Mouse (Mus musculus) adrenal gland, postnatal 4 days (tissue): ENCODE data around the gene Fkbp15. TPM values are rescaled to one million over a fixed set of nuclear protein-coding genes. Genes with fewer than 3 reads are reported as not detected.

Experiments
- DNase-seq, 2 experiments: peaks; one replicate each; pipeline ENCODE4 v3.0.0; 2021 to 2022; ENCODE audit warnings: low spot score in 2 of 2, mixed read lengths in 2 of 2
- total RNA-seq, 2 experiments: library from RNA; stranded (reverse); gene quantifications; 2 replicates each; pipeline ENCODE4 v1.2.3; 2021

Fkbp15 gene
- total RNA-seq, 2 experiments from 2014 or later: 45.1 to 50.9 TPM

DNA sequence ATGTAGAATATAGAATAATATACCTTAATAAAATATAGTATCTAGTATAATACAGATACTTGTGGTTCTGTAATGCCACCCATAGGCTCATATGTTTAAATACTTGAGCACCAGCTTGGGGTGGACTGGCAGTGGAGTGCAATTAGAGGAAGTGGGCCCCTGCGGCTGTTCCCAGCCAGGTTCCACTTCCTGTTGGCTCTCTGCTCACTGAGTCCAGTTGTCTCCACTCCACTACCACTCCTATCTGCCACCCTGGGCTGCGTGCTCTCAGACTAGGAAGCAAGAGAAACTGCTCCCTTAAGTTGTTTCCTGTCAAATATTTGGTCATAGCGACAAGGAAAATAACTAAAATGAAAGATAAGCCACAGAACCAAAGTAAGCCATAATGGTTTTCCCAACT, 37.7 kb downstream of the Fkbp15 start:
- no peak for DNase-seq

DNA sequence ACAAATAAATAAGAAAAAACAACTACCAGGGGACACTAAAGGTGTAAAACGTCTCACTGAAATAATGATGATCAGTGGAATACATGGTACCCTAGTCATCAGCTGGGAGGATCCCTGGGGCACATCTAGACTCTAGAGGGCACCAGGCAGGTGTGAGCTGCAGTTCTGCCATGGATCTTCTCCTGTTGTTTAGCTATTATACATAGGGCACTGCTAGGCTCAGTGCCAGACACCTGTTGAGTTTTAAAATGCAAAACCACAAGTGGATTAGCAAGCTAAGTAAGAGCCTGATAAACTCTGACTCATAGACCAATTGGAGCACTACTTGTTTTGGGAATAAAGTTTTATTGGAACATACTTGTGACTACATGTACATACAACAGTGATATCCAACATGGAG, 42.1 kb downstream of the Fkbp15 start:
- no peak for DNase-seq

DNA sequence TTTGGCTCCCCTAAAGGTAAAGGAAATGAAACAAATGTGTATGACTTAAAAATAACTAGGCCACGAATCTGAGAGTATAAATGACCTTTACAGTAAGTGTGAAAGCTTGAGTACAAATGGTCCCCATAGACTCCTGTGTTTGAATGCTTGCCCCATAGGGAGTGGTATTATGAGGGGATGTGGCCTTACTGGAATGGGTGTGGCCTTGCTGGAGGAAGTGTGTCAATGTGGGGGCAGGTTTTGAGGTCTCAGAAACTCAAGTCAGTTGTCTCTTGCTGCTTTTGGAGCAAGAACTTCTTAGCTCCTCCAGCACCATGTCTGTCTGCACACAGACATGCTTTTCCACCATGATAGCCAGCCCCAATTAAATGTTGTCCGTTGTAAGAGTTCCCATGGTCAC, 43.9 kb downstream of the Fkbp15 start:
- no peak for DNase-seq

DNA sequence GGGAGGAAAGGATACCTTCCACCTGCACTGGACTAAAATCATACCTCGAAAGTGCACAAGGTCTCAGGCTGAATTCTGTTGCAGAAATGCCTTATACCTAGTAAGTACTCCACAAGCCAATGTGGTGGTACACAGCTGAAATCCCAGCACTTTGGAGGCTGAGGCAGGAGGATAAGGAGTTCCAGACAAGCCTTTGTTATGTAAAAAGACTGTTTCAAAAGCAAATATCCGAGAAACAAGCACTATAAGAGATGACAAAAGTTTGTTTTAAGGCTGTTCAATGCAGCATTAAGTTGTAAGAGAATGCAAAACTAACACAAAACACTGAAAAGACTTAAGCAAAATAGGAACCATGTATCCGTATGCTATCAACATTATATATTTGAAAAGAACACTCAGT, 45.8 kb downstream of the Fkbp15 start:
- no peak for DNase-seq

DNA sequence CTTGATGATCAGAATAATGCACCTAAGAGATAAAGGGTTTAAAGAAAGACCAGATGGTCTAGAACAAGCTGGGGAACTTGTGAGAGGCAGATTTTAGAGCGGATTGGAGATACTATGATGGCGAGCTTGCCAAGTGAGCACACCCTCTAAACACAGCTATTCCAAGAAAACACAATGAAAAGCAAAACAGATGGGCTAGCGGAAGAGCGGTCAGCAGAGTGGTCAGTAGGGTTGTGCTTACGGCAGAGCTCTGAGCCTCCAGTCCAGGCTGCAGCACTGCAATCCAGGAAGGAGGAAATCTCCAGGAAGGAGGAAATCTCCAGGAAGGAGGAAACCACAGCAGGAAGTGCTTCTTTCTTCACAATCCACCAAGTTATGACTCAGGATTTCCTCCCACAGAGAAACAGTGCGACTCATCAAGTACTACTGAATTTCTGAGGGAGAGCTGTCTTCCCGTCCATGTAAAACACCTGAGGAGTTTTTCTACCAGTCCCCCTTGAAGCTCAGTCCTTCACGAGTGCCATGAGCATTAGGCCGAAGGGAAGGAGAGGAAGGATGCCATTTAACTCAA, 46.6 kb downstream of the Fkbp15 start:
- DNase-seq: no peak

DNA sequence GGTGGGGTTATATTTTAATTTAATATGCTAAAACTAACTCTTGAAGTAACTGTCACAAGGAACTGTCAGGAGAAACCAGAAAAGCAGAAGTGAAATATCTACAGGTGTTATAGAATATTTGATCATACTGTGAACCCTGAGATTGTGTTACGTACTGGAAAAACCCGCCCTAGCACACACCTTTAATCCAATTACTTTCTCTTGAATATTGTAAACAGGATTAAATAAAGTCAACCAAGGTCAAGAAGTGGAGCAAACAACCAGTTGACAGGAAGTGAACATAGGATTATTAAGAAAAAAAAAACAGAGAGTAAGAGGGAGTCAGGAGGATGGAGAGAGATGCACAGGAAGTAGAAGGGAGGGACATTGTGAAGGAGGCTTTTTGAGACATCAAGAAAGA, 47.5 kb downstream of the Fkbp15 start:
- no peak for DNase-seq

DNA sequence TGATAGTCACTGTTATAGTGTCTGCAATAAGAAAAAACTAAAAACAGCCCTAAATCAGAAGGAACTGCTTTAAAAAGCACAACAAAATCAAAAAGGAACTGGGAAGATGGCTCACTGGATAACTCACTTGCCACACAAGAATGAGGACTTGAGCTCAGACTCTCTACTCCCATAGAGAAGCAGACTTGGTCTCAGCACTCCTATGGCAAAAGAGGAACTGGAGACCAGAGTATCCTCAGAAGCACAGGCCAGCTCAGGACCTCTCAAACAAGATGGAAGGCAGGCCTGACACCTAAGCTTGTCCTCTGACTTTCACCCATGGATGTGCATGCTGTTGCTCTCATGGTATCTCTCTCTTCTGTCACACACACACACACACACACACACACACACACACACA, 51.9 kb downstream of the Fkbp15 start:
- DNase-seq: no peak

DNA sequence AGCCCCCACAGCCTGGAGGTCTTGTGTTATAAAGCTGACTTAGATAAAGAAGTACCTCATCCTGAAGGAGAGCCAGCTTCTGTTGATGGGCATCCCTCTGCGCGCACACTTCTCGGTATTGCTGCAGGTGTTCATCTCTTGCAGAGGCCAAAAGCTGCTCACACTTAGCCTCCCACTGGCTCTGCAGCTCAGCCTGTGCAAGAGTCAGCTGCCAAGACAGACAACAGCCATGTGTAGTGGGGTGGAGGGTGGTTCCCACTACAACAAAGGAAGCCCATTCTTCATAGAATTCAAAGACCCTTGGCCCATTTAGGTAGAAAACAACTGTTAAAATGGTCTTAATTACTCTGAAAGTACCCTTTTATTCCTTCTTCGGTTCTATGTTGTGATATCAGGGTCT, 53.5 kb downstream of the Fkbp15 start:
- DNase-seq: no peak

DNA sequence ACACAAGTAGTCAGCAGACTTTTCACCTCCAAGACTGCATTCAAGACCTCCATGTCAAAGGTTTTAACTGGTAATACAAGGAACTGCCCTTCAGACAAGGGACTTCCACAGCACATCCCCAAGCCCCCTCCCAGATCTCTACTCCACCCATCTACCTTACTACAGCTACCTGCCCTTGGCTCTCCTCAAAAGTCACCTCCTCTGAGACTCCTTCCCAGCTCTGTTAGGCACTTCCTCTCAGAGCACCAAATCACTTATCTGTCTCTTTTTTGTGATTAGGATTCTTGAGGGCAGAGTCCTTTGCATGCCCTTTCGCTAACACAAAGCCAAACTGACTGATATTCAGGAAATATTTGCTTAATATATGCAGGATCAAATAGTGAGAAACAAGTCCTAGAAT, 54.0 kb downstream of the Fkbp15 start:
- DNase-seq: no peak

DNA sequence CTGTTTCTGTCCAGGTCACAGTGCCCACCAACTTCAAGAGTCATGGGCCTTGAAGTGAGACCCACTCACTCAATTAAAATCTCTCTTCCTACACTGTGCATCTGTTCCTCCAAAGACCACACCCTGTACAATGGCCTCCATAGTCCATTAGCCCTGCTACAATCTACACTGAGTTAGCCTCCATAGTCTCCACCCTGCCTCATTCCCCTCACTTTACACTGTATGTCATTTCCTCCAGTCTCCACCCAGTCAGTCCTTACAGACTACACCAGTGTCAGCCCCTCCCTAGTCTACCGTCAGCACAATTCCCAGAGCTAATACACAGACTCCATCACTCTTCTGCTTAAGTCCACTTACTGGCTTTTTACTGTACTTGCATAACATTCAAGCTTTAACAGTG, 57.1 kb downstream of the Fkbp15 start:
- DNase-seq: no peak

DNA sequence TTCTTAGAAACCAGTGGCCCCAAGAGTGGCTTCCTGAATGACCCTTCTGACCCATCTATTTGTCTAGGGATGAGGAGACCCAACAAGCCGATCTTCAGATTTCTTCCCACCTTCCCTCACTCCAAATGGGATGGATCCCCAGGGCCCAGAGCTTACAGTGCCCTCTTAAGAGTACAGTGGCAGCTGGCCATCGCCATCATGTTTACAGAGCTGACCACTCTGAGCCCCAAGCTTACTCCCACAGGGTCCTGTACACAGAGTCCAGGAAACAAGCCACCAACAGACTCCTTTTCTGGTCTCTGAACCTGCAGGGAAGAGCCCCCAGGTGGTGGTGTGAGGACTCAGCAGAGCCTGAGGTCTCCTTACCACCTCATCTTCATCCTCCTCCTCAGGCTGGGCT, 57.6 kb downstream of the Fkbp15 start:
- DNase-seq: no peak

DNA sequence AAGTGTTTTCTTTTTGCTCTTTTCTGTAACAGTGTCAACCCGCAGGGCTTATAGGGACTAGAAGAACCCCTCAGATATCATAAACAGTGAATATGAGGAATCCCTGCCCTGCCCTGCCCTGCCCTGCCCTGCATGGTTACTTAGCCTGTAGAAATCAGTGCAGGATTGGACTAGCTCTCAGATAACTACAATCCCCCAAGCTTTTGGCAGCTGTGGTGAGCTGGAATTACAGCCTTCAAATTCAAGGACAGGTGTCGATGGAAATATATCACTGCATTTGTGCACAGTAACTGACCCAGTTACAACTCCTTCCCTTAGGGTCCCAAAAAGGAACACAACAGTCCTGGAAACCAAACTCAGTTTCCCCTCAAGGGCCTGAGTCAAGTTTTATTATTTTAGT, 60.3 kb downstream of the Fkbp15 start:
- DNase-seq: no peak

DNA sequence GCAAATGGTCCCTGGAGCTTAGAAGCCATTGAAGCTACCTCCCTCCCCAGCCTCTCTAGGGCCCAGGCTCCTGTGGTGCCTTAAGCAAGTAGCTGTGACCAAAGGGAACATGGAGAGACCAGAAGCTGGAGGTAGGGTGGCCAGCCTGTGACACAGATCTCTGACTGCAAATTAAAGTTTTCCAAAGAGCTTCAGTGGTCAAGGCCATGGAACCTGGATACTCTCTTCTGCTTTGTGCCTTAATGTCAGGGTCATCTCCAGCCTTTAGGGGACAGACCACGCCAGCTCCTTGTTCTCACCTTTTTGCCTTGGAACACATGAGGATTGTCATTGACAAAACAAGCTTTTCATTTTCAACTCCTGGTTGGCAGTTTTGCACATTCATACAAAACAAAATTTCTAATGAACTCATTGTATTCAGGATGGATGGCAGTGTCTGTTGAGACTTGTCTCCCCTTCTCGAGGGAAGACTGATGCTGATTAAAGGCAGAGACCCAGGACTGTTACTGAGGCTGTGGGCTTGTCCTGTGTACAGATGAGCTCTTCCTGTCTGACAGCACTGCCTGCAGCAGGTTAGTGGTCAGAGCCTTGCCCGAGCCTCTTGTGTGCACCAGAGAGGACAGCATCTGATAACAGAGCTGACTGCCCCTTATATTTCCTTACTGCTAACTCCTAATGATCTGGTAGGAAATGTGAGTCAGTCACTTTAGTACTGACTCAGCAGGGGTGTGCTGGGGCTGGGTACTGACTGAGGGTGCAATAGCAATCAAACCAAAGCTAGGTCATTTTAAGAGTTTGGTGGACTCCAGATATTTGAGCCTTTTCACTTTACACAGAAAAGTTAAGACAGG, 62.8 kb downstream of the Fkbp15 start:
- no peak for DNase-seq

DNA sequence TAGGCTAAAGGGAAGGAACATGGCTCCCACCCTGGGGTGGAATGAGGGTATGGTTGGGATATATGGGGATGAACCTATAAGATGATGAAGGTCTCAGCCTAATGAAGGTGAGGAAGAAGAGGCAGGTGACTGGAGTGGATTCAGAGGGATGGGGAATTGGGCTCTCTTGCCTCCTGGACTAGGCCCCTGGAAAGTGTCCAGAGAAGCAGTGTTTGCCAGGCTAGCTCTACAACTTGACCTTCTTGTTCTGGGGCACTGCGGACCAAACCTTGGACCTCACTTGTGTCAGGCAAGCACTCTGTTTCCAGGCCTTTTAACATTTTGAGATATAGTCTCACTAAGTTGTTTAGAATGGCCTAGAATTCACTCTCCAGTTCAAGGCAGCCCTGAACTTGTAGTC, 65.6 kb downstream of the Fkbp15 start:
- no peak for DNase-seq

DNA sequence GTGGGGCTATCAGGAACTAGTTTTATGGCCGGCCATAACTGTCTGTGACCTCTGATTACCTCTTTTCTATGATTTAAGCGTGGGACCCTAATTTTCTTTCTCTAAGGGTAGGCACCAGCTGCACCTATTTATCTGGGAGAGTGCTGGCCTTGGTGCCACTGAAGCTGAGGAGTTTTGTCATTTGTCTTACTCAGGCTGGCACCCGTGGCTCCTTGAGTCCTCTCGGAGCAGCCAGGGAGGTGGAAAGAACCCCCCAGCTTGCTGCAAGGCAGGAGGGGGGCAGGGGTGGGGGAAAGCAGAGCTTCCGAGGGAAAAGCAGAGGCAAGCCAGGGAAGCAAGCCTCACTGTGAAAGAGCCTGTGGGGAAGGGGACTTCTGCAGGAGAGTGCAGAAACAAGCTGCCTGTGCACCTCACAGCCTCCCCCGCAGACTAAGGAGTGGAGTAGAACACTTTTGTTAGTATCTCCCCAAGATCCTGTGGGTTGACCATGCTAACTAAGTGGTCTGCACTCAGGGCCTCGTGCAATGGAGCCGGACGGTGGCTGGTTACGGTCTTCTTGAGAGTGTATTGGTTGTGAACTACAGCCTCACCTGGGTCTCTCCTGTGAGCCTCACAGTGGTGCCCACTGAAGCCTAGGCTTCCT, 67.0 kb downstream of the Fkbp15 start:
- DNase-seq: no peak

DNA sequence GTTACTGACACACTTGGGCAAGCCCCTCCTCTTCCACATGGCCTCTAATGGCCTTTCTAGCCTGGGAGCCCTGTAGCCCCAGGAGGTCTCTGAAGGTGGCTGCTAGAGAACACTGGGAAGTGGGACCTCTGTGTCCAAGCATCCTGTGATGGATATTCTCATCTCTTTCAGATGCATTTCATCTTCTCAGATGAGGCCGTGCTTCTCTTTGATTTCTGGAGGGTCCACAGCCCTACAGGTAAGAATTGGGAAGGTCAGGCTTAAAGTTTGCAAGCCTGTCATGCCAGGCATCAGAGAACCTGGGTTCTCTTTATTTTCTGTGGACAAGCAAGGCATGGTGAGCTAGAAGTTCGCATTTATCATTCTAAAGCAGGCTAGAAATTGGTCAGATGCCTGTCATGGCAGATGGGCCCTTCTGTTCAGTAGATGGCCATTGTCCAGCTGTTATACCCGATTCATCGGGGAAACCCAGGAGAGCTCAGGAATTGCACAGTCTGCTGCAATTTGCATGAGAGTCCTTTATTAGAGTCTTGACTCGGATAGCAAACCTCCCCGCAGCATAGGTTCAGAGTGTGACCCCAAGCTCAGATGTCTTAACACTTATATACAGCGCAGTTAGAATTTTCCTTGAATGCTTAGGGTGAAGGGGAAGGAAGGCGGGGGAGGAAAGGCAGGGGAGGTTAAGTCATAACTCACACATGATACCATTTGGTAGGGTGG, 67.7 kb downstream of the Fkbp15 start:
- no peak for DNase-seq

DNA sequence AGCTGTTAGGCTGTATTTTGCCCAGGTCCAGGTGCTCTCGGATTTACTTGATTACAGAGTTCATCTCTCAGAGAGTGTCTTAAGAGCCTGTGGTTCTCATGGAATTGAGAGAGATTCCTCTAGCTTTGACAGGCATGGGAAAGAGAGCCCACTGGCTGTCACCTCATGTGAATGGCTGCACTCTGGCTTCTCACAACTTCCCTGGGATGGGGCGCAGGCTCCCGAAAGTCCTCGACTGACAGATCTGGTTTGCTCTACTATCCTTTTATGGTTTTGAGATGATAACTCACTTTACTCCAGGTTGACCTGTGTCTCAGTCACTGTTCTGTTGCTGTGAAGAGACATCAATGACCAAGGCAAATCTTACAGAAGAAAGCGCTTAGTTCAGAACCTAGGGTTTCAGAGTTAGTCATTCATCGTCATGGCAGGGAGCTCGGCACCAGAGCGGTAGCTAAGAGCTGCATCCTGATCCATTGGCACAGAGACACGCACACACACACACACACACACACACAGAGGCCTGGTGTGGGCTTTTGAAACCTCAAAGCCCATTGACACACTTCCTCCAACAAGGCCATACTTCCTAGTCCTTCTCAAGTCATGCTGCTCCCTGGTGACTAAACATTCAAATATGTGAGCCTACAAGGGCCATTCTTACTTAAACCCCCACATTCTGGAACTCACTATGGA, 69.4 kb downstream of the Fkbp15 start:
- no peak for DNase-seq

DNA sequence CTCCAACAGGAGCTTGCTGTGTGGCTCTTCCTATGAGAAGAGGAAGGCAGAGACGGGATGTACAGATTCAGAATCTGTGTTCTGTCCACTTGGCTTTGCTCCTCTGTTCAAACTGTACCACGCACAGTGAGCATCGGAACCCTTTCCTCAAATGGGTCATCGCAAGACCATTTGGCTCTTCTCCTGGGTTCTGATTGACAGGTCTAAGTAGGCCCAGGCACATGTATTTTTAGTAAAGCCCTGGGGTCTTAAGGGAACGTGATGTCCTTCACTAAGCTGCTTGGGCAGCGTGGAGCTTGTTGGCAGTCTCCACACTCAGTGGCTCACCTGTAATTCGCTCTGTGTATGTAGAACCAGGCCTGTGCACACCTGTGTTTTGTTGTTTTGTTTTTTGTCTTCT, 71.1 kb downstream of the Fkbp15 start:
- no peak for DNase-seq

DNA sequence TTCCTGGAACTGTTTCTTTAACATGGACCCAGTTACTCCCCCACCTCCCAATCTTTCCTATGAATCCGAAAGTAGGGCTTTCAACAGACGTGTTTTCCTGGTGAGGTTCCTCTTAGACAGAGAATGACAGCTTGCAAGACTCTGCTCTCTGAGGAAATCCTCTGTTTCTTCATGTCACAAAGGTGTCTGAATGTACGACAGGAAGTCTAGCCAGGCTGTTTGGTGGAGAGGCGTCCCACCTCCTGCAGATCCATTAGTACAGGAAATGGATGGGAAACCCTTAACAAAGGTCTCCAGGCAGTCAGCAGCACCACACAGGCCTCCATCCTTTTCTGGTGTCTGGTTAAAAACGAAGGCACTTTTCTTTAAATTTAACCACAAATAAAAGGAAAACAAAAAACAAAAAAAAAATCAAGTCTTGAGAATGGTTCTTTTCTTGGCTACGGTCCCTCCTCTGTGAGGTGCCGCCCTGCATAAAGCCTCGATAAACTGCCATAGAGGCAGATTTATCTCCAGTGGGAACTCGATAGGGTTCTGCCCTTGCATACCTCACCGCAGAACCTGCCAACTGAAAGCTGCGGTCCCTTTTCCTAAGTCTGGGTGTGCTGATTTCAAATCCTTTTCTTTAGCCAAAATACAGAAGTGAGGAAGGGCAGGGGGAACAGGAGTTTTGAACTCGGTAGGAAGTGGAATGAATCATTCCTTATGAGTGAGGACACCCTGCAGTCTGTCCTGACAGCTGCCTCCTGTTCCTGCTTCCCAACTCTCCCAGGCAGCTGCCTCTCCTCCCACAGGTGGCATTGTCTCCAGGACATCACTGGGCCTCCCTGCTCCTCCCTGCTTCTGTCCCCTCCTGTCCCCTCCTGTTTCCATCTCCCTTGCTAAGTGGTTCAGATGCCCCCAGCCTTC, 73.1 kb downstream of the Fkbp15 start:
- DNase-seq: no peak

DNA sequence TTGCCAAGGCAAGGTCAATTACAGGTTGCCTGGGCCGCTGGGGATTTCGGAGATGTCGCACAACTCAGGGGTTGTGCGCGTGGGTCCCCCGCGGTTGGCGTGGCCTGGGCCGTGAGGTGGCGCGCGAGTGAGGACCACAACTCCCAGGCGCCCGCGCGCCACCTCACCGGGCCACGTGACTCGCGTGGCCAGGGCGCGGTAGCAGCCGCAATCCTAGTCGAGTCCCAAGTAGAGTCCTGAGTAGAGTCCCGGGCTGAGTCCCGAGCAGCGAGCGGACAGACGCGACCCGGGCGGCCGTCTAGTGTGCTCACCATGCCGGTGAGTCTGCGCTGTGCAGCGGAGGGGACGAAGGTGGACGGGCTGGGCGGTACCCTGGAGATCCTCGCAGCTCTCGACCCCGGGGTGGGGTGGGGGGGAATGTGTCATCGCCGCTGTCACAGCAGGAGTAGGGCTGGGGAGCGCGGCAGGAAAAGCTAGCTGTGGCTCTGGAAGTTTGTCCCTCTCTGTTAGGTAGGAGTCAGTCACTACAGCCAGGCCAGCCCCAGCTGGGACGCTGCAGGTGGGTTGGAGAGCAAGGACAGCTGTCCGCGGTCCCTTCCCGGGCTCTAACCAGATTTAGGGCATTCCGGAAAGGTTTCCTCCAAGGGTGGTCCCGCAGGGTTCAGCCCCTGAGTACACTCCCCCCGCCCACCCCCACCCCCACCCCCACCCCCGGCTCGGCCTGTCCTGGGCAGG, 73.9 kb downstream of the Fkbp15 start:
- DNase-seq: peak; percentile 51 to 57
